Mouse (Mus musculus) embryo, embryonic 11.5 days (tissue): ENCODE data around the gene Olfr1564.
"Not testable (repeated sequence)": the region's sequence is repeated elsewhere in the genome, so short reads cannot be mapped to it uniquely, and the experiment has no call there.

Source experiments
- DNase-seq: peaks from one replicate; pipeline ENCODE4 v3.0.0-alpha.2; 2012; ENCODE audit warnings: low read depth, low spot score

The Olfr1564 gene

DNA sequence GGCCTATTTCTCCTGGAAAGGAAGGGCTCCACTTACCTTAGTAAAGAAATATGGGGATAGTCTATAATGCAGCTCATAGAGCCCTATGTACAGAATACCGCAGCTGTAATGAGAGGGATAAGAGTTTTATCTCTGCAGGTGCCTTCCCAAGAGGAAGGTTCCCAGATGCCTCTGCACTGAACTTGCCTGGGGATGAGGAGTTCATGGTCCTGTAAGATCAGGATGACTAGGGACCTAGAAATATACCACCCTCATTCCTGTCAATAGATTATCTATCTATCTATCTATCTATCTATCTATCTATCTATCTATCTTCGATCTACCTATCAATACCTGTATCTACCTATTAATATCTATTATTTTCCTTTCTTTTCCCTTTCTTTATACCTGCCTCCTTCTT, at the start of gene Olfr1564:
TSS of gene Olfr1564 (minus strand) at position 101 of the 400 bp plus-strand sequence.
- no peak for DNase-seq

- DNase-seq: no peak
Observed at GRCm38 (mm10) chr17:33268907-33269306, 47.4 kb upstream of the Olfr1564 start.

- DNase-seq: no peak
Observed at GRCm38 (mm10) chr17:33264376-33264775, 42.9 kb upstream of the Olfr1564 start, which contains the start of gene Olfr63. Gene Olfr63 (plus strand): TSS chr17:33264676.

DNA sequence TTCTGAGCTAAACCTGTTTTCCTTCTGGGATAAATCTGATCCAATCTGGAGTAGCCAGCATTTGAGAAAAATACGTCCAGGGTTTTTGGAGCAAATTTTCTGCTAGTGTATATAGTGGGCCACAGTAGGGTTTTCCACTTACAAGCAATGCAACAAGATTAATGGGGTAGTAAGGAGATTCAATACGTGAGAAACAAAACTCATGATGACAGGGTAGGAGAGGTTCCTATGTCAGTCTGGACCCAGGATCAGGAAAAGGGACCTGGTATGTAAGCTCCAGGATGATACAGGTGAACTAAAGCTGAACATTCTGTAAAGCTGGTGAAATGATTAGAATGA, 33.8 kb upstream of the Olfr1564 start:
- not testable (repeated sequence) for DNase-seq

DNA sequence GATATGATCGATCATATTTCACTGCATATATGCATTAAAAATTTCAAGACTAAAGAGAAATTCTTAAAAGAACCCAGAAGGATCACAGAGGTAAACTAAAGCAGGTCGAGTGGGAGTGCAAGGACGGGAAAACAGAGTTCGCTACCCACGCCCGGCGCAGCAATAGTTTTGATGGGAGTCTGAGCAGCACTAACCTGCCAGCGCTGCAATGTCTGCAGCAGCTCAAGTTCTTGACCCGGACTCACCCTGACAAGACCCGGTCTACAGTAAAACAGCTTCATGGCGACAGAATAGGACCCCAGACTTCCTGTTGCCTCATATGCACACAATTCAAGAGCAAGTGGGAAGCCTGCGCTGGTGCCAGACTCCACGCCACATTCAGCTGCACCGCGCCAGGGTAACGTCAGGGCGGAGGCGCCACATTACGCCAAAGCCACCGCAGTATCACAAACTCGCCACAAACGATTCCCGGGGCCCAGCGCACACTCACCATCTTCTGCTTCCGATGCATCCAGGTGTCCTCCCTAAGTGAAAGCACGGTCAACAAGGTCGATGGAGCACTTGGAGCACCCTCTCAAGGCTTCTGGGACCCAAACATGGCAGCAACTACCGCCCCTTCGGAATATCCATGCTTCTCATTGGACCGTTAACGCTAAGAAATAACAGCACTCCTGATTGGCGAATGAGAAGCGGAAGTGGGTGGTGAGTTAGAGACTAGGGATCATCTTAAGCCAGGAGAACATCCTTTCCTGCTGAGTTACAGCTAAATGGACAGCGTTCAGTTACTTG, 33.2 kb upstream of the Olfr1564 start, which contains the start of gene Zfp955a:
TSS of gene Zfp955a (minus strand) at position 616 of the 789 bp plus-strand sequence.
- not testable (repeated sequence) for DNase-seq

GRCm38 (mm10) chr17:33236646-33237045, 15.2 kb upstream of the Olfr1564 start:
- DNase-seq: not testable (repeated sequence)

- DNase-seq: not testable (repeated sequence)
Observed at GRCm38 (mm10) chr17:33191002-33191401, 30.5 kb downstream of the Olfr1564 start, which contains the start of gene Olfr239. Gene Olfr239 (plus strand): TSS chr17:33191302.

DNA sequence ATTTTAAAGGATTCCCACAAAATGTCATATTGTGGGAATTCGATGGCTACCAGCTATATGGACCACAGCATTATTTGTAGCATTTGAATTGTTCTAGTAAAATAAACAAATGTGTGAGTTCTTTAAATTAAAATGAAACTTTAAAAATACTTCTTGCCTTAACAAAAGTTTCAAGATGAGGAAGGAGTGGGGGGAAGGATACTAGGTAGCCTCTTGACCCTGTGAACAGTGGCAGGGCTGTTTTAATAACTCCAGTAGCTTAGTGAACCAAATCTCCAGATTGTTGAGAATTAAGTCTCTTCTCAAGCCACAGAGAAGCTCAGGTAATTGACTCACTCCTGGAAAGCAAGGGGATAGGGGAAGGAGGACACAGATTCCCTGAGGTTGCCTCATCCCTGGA, 53.3 kb downstream of the Olfr1564 start, which contains the start of gene Olfr55:
TSS of gene Olfr55 (plus strand) at position 301 of the 400 bp plus-strand sequence.
- not testable (repeated sequence) for DNase-seq
